Mouse (Mus musculus): ENCODE data around the gene Eif2ak3. TPM values are rescaled to one million over a fixed set of nuclear protein-coding genes. Genes with fewer than 3 reads are reported as not detected.
"Not testable (repeated sequence)": the region's sequence is repeated elsewhere in the genome, so short reads cannot be mapped to it uniquely, and the experiment has no call there.

Gene Eif2ak3
- polyA plus RNA-seq, 1 experiment: 25.9 TPM

- WGBS: 14% methylated on average over 8 of the region's 8 CpGs
- Histone ChIP-seq H3K27me3 (ENCODE audit: control insufficient read depth, insufficient read depth, low read length) (no peaks in the 10 kb centered on the region), H3K36me3 (ENCODE audit: control insufficient read depth, insufficient read depth, low read length) (no peaks in the 10 kb centered on the region), H3K4me3 (ENCODE audit: control insufficient read depth, insufficient read depth, low read length) (no peak overlapping the region), H3K27ac (ENCODE audit: control insufficient read depth, insufficient read depth, low read length) (peak overlapping the region; percentile 88), H3K4me1 (replicated peaks; ENCODE audit: control insufficient read depth, insufficient read depth, low read length) (peaks cover 35% of the 10 kb centered on the region)
- DNase-seq: no peak
- TF ChIP-seq POLR2A (IDR thresholded peaks at IDR 0.05; ENCODE audit: control insufficient read depth, extremely low read depth, insufficient read depth, low read length, poor library complexity) (no peak), CTCF (IDR thresholded peaks at IDR 0.05; ENCODE audit: borderline replicate concordance, control insufficient read depth, extremely low read depth, insufficient read depth, low read length, poor library complexity) (no peak)
Measured at GRCm38 (mm10) chr6:70815471-70815870, 28.8 kb upstream of the Eif2ak3 start.

DNA sequence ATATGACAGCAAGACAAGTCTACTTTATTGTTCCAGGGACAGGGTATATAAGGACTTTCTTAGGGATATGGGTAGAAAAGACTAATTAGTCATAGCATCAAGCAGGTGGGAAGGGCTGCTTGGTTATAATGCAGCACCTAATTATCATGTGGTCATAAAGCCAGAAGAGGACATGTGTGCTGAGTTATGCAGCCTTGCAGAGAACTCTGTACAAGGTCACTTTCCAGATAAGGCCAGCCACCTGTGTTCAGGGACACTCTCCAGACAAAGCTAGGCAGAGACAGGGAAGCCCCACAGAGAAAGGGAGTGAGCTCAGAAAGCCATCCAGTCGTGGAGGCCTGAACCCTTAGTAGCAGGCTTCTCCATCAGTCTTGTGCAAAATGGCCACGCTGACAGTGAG, 22.7 kb upstream of the Eif2ak3 start:
- WGBS: 83% methylated on average over 2 of the region's 2 CpGs
- peaks cover 35% of the 10 kb centered on the region for H3K4me1 ChIP-seq (replicated peaks; ENCODE audit: control insufficient read depth, insufficient read depth, low read length)
- TF ChIP-seq POLR2A (IDR thresholded peaks at IDR 0.05; ENCODE audit: control insufficient read depth, extremely low read depth, insufficient read depth, low read length, poor library complexity): no peak
- TF ChIP-seq CTCF (IDR thresholded peaks at IDR 0.05; ENCODE audit: borderline replicate concordance, control insufficient read depth, extremely low read depth, insufficient read depth, low read length, poor library complexity): no peak
- H3K36me3 ChIP-seq (ENCODE audit: control insufficient read depth, insufficient read depth, low read length): no peaks in the 10 kb centered on the region
- no peak for DNase-seq
- H3K4me3 ChIP-seq (ENCODE audit: control insufficient read depth, insufficient read depth, low read length): no peak overlapping the region
- H3K27ac ChIP-seq (ENCODE audit: control insufficient read depth, insufficient read depth, low read length): peak overlapping the region; percentile 65
- H3K27me3 ChIP-seq (ENCODE audit: control insufficient read depth, insufficient read depth, low read length): no peaks in the 10 kb centered on the region

- TF ChIP-seq POLR2A (IDR thresholded peaks at IDR 0.05; ENCODE audit: control insufficient read depth, extremely low read depth, insufficient read depth, low read length, poor library complexity) (no peak), CTCF (IDR thresholded peaks at IDR 0.05; ENCODE audit: borderline replicate concordance, control insufficient read depth, extremely low read depth, insufficient read depth, low read length, poor library complexity) (no peak)
- Histone ChIP-seq H3K36me3 (ENCODE audit: control insufficient read depth, insufficient read depth, low read length) (no peaks in the 10 kb centered on the region), H3K4me3 (ENCODE audit: control insufficient read depth, insufficient read depth, low read length) (no peak overlapping the region), H3K27ac (ENCODE audit: control insufficient read depth, insufficient read depth, low read length) (peak overlapping the region; percentile 81), H3K27me3 (ENCODE audit: control insufficient read depth, insufficient read depth, low read length) (no peaks in the 10 kb centered on the region), H3K4me1 (replicated peaks; ENCODE audit: control insufficient read depth, insufficient read depth, low read length) (peaks cover 38% of the 10 kb centered on the region)
- 6% methylated on average over 5 of the region's 5 CpGs for WGBS
- no peak for DNase-seq
Measured at GRCm38 (mm10) chr6:70822386-70822910, 21.9 kb upstream of the Eif2ak3 start.

- H3K4me3 ChIP-seq (ENCODE audit: control insufficient read depth, insufficient read depth, low read length); DNase-seq; H3K27me3 ChIP-seq (ENCODE audit: control insufficient read depth, insufficient read depth, low read length); H3K36me3 ChIP-seq (ENCODE audit: control insufficient read depth, insufficient read depth, low read length): not testable (repeated sequence)
- H3K4me1 ChIP-seq (replicated peaks; ENCODE audit: control insufficient read depth, insufficient read depth, low read length): peaks cover 38% of the 10 kb centered on the region
- H3K27ac ChIP-seq (ENCODE audit: control insufficient read depth, insufficient read depth, low read length): peak overlapping the region; percentile 81
- WGBS: 88% methylated on average over 4 of the region's 4 CpGs
Measured at GRCm38 (mm10) chr6:70823277-70823676, 21.0 kb upstream of the Eif2ak3 start.

GRCm38 (mm10) chr6:70824085-70824986, 20.0 kb upstream of the Eif2ak3 start:
- Histone ChIP-seq H3K36me3 (ENCODE audit: control insufficient read depth, insufficient read depth, low read length) (no peaks in the 10 kb centered on the region), H3K27ac (ENCODE audit: control insufficient read depth, insufficient read depth, low read length) (peak overlapping the region; percentile 99), H3K4me3 (ENCODE audit: control insufficient read depth, insufficient read depth, low read length) (peak overlapping the region; percentile 52), H3K4me1 (replicated peaks; ENCODE audit: control insufficient read depth, insufficient read depth, low read length) (peaks cover 41% of the 10 kb centered on the region), H3K27me3 (ENCODE audit: control insufficient read depth, insufficient read depth, low read length) (no peaks in the 10 kb centered on the region)
- peak; percentile 81 for DNase-seq
- TF ChIP-seq POLR2A (IDR thresholded peaks at IDR 0.05; ENCODE audit: control insufficient read depth, extremely low read depth, insufficient read depth, low read length, poor library complexity) (peak; percentile 76; the same call in 1 of the 2 replicates), CTCF (IDR thresholded peaks at IDR 0.05; ENCODE audit: borderline replicate concordance, control insufficient read depth, extremely low read depth, insufficient read depth, low read length, poor library complexity) (no peak)
- 12% methylated on average over 23 of the region's 23 CpGs for WGBS

- Histone ChIP-seq H3K27ac (ENCODE audit: control insufficient read depth, insufficient read depth, low read length) (peak overlapping the region; percentile 99), H3K4me3 (ENCODE audit: control insufficient read depth, insufficient read depth, low read length) (peak overlapping the region; percentile 52), H3K4me1 (replicated peaks; ENCODE audit: control insufficient read depth, insufficient read depth, low read length) (peaks cover 46% of the 10 kb centered on the region), H3K27me3 (ENCODE audit: control insufficient read depth, insufficient read depth, low read length) (no peaks in the 10 kb centered on the region), H3K36me3 (ENCODE audit: control insufficient read depth, insufficient read depth, low read length) (no peaks in the 10 kb centered on the region)
- peak; percentile 84 for DNase-seq
- 3% methylated on average over 4 of the region's 4 CpGs for WGBS
- TF ChIP-seq POLR2A (IDR thresholded peaks at IDR 0.05; ENCODE audit: control insufficient read depth, extremely low read depth, insufficient read depth, low read length, poor library complexity): no peak
- TF ChIP-seq CTCF (IDR thresholded peaks at IDR 0.05; ENCODE audit: borderline replicate concordance, control insufficient read depth, extremely low read depth, insufficient read depth, low read length, poor library complexity): no peak
Measured at GRCm38 (mm10) chr6:70824987-70825337, 19.4 kb upstream of the Eif2ak3 start.

Measured in thymus, adult 2 months (tissue).